Mouse (Mus musculus) heart, postnatal 14 days (tissue): ENCODE measurements around the gene Coro7. TPM values are rescaled to one million over a fixed set of nuclear protein-coding genes. Genes with fewer than 3 reads are reported as not detected.

Experiments
- DNase-seq, 2 experiments: peaks; one replicate each; pipeline ENCODE4 v3.0.0; 2021 to 2022
- intact Hi-C: fragments of 180-260 bp; cut with DNase I; formaldehyde crosslinking; loops from one replicate; pipeline ENCODE4 v1.15.1; 2025
- total RNA-seq, 2 experiments: library from RNA; stranded (reverse); gene quantifications; 2 replicates each; pipeline ENCODE4 v1.2.3; 2021

The Coro7 gene
- total RNA-seq, 2 experiments from 2014 or later = 20.6 to 20.7 TPM

- intact Hi-C loops = loop anchor here (1.0 to 10.0 kb wide), 5 partner anchors 25 to 515 kb away; partner anchors contain the start of genes Cdip1 and Sec14l5
- DNase-seq = peak; percentile 85 to 93
Observed at GRCm38 (mm10) chr16:4629950-4630349, 49.6 kb downstream of the Coro7 start.

GRCm38 (mm10) chr16:4628898-4629419 lies 50.6 kb downstream of the Coro7 start:
- intact Hi-C loops = no loop called here
- no peak for DNase-seq

GRCm38 (mm10) chr16:4627105-4627504 lies 52.5 kb downstream of the Coro7 start:
- no peak for DNase-seq
- intact Hi-C loops = no loop called here

GRCm38 (mm10) chr16:4624481-4625110 lies 55.0 kb downstream of the Coro7 start, which contains the start of gene Pam16:
Gene Pam16, minus strand, starts transcription at chr16:4624988.
- DNase-seq = peak; percentile 94 to 96
- intact Hi-C loops = no loop called here

GRCm38 (mm10) chr16:4624074-4624473 lies 55.5 kb downstream of the Coro7 start:
- DNase-seq = no peak
- intact Hi-C loops = no loop called here

- no peak for DNase-seq
- intact Hi-C loops = no loop called here
Observed at GRCm38 (mm10) chr16:4616829-4617228, 62.7 kb downstream of the Coro7 start.

- DNase-seq = no peak
- intact Hi-C loops = no loop called here
Observed at GRCm38 (mm10) chr16:4615297-4615696, 64.3 kb downstream of the Coro7 start.

- intact Hi-C loops = no loop called here
- DNase-seq = no peak
Observed at GRCm38 (mm10) chr16:4614639-4615038, 64.9 kb downstream of the Coro7 start.

- intact Hi-C loops = no loop called here
- no peak for DNase-seq
Observed at GRCm38 (mm10) chr16:4613736-4614135, 65.8 kb downstream of the Coro7 start.

GRCm38 (mm10) chr16:4611676-4612075 lies 67.9 kb downstream of the Coro7 start:
- intact Hi-C loops = no loop called here
- DNase-seq = no peak

GRCm38 (mm10) chr16:4611193-4611592 lies 68.4 kb downstream of the Coro7 start:
- no peak for DNase-seq
- intact Hi-C loops = no loop called here

- intact Hi-C loops = loop anchor here (5.0 to 10.0 kb wide), 2 partner anchors 121 to 304 kb away; no protein-coding TSS in a partner anchor
Observed at GRCm38 (mm10) chr16:4608532-4609059, 71.0 kb downstream of the Coro7 start.

GRCm38 (mm10) chr16:4607818-4608531 lies 71.6 kb downstream of the Coro7 start:
- DNase-seq = peak; percentile 87 to 90
- intact Hi-C loops = loop anchor here (1.0 to 10.0 kb wide), 4 partner anchors 40 to 303 kb away; no protein-coding TSS in a partner anchor

More at GRCm38 (mm10) chr16:4608532-4609059, 71.0 kb downstream of the Coro7 start:
- DNase-seq = no peak

- peak; percentile 51 to 73 for DNase-seq
- intact Hi-C loops = loop anchor here (1.0 to 10.0 kb wide), 4 partner anchors 38 to 302 kb away; no protein-coding TSS in a partner anchor
Observed at GRCm38 (mm10) chr16:4606431-4607084, 73.0 kb downstream of the Coro7 start.

GRCm38 (mm10) chr16:4605514-4606131 lies 74.0 kb downstream of the Coro7 start:
- intact Hi-C loops = loop anchor here (5.0 to 10.0 kb wide), 2 partner anchors 118 to 301 kb away; no protein-coding TSS in a partner anchor
- no peak for DNase-seq

- intact Hi-C loops = loop anchor here (10.0 kb wide), 1 partner anchor 300 kb away; no protein-coding TSS in a partner anchor
- no peak for DNase-seq
Observed at GRCm38 (mm10) chr16:4604293-4604837, 75.2 kb downstream of the Coro7 start.

- intact Hi-C loops = loop anchor here (10.0 kb wide), 1 partner anchor 299 kb away; no protein-coding TSS in a partner anchor
Observed at GRCm38 (mm10) chr16:4603453-4603837, 76.1 kb downstream of the Coro7 start.

GRCm38 (mm10) chr16:4602766-4603452 lies 76.7 kb downstream of the Coro7 start:
- intact Hi-C loops = loop anchor here (10.0 kb wide), 1 partner anchor 298 kb away; no protein-coding TSS in a partner anchor
- DNase-seq = no peak

More at GRCm38 (mm10) chr16:4603453-4603837, 76.1 kb downstream of the Coro7 start:
- no peak for DNase-seq

- intact Hi-C loops = loop anchor here (10.0 kb wide), 1 partner anchor 297 kb away; no protein-coding TSS in a partner anchor
- no peak for DNase-seq
Observed at GRCm38 (mm10) chr16:4602189-4602588, 77.4 kb downstream of the Coro7 start.
